Comparison of ENCODE assay signal across 8 mouse cellular contexts in genomic region chr3:89448720-89449537, GRCm38 (mm10). TPM values are rescaled to one million over a fixed set of nuclear protein-coding genes. Genes with fewer than 3 reads are reported as not detected.
A peak's percentile ranks its signal among the peaks of the same experiment; 100 is the strongest.
DNase-seq lines count a peak whose midpoint lies in the region; ATAC-seq and TF ChIP-seq lines count a peak whose summit lies in the region.

No protein-coding gene starts in this region.

- no peaks in the 10 kb centered on the region for H3K27me3 ChIP-seq in hindbrain, embryonic 15.5 days
- H3K27me3 ChIP-seq in hindbrain, embryonic 11.5 days (ENCODE audit: control insufficient read depth, insufficient read depth, low read length), result no peaks in the 10 kb centered on the region
- H3K27me3 ChIP-seq in G1E (ENCODE audit: insufficient read depth, low read length), result no peaks in the 10 kb centered on the region; the same call in 1 of the 2 replicates
- H3K27me3 ChIP-seq in erythroblast, embryonic 14.5 days (ENCODE audit: control insufficient read depth), result no peaks in the 10 kb centered on the region
- H3K27me3 ChIP-seq in kidney, adult 2 months (replicated peaks; ENCODE audit: control insufficient read depth, insufficient read depth, low read length), result no peaks in the 10 kb centered on the region

- H3K27ac ChIP-seq in hindbrain, embryonic 15.5 days (replicated peaks), result no peak overlapping the region
- H3K27ac ChIP-seq in hindbrain, embryonic 11.5 days (ENCODE audit: low read depth, low read length), result no peak overlapping the region
- H3K27ac ChIP-seq in kidney, adult 2 months (ENCODE audit: insufficient read depth, low read depth, low read length), result peak overlapping the region; percentile 24

- H3K4me3 ChIP-seq in hindbrain, embryonic 15.5 days, result no peak overlapping the region
- no peak overlapping the region for H3K4me3 ChIP-seq in hindbrain, embryonic 11.5 days (ENCODE audit: low read depth, low read length)
- peak overlapping the region; percentile 66; the same call in 1 of the 2 replicates for H3K4me3 ChIP-seq in G1E (ENCODE audit: low read depth, low read length)
- H3K4me3 ChIP-seq in erythroblast, embryonic 14.5 days (replicated peaks), result peak overlapping the region; percentile 36
- no peak overlapping the region for H3K4me3 ChIP-seq in kidney, adult 2 months (ENCODE audit: insufficient read depth, low read depth, low read length)

- no peak for TF ChIP-seq POLR2A in kidney, adult 2 months (IDR thresholded peaks at IDR 0.05; ENCODE audit: low read depth, low read length)

- WGBS in hindbrain, embryonic 15.5 days, result 64% methylated on average over 13 of the region's 13 CpGs
- 69% methylated on average over 13 of the region's 13 CpGs for WGBS in hindbrain, embryonic 11.5 days
- 38% methylated on average over 13 of the region's 13 CpGs for WGBS in kidney, adult 2 months

- no peaks in the 10 kb centered on the region for H3K36me3 ChIP-seq in hindbrain, embryonic 15.5 days
- H3K36me3 ChIP-seq in hindbrain, embryonic 11.5 days (ENCODE audit: control insufficient read depth, insufficient read depth, low read length), result no peaks in the 10 kb centered on the region
- peaks cover 51% of the 10 kb centered on the region for H3K36me3 ChIP-seq in G1E (replicated peaks)
- peaks cover 11% of the 10 kb centered on the region for H3K36me3 ChIP-seq in erythroblast, embryonic 14.5 days (ENCODE audit: control insufficient read depth)
- no peaks in the 10 kb centered on the region; the same call in 1 of the 2 replicates for H3K36me3 ChIP-seq in kidney, adult 2 months (ENCODE audit: control insufficient read depth, insufficient read depth, low read length)

- H3K4me1 ChIP-seq in hindbrain, embryonic 15.5 days (replicated peaks), result 0 out of 2 replicates have a peak, but pooled peaks cover 7% of the 10 kb centered on the region
- no peaks in the 10 kb centered on the region for H3K4me1 ChIP-seq in hindbrain, embryonic 11.5 days (replicated peaks; ENCODE audit: control insufficient read depth, insufficient read depth, low read length)
- peaks cover 39% of the 10 kb centered on the region for H3K4me1 ChIP-seq in G1E (ENCODE audit: insufficient read depth, low read depth, low read length)
- H3K4me1 ChIP-seq in erythroblast, embryonic 14.5 days (ENCODE audit: control insufficient read depth), result peaks cover 34% of the 10 kb centered on the region
- H3K4me1 ChIP-seq in kidney, adult 2 months (ENCODE audit: control insufficient read depth, insufficient read depth, low read length), result peaks cover 8% of the 10 kb centered on the region; the same call in 1 of the 2 replicates

- H3K9ac ChIP-seq in hindbrain, embryonic 15.5 days, result no peak overlapping the region
- H3K9ac ChIP-seq in hindbrain, embryonic 11.5 days (ENCODE audit: low read depth, low read length), result no peak overlapping the region

- no peaks in the 10 kb centered on the region for H3K9me3 ChIP-seq in hindbrain, embryonic 15.5 days
- no peaks in the 10 kb centered on the region for H3K9me3 ChIP-seq in hindbrain, embryonic 11.5 days (ENCODE audit: control insufficient read depth, low read length)
- no peaks in the 10 kb centered on the region for H3K9me3 ChIP-seq in G1E (replicated peaks)
- no peaks in the 10 kb centered on the region for H3K9me3 ChIP-seq in erythroblast, embryonic 14.5 days (ENCODE audit: control insufficient read depth, low read length)

- no peak for TF ChIP-seq CTCF in G1E (IDR thresholded peaks at IDR 0.05; ENCODE audit: low read depth, low read length)
- TF ChIP-seq CTCF in kidney, adult 2 months (conservative IDR thresholded peaks at IDR 0.05; ENCODE audit: insufficient read depth, insufficient read length, low read depth, low read length), result no peak

- DNase-seq in hindbrain, embryonic 11.5 days (ENCODE audit: low spot score), result no peak
- peak; percentile 85 for DNase-seq in G1E (ENCODE audit: low spot score)
- peak; percentile 63 for DNase-seq in kidney, adult 2 months
- peak; percentile 36 for DNase-seq in lung, postnatal 36 days
- DNase-seq in left cerebral cortex, adult 8-10 months (ENCODE audit: low spot score in 2 of 2), result no peak
- no peak for DNase-seq in frontal cortex, postnatal 25 days (ENCODE audit: low spot score in 2 of 2)

- H3K4me2 ChIP-seq in hindbrain, embryonic 15.5 days, result no peak overlapping the region
- no peak overlapping the region for H3K4me2 ChIP-seq in hindbrain, embryonic 11.5 days (replicated peaks; ENCODE audit: low read depth, low read length)

- 0 out of 2 replicates have a peak, but pooled peaks have one; percentile 32 for ATAC-seq in hindbrain, embryonic 15.5 days (ENCODE audit: low FRiP score, low read depth)
- no peak for ATAC-seq in hindbrain, embryonic 11.5 days (ENCODE audit: low FRiP score)
- peak; percentile 82 for ATAC-seq in G1E (ENCODE audit: extremely low read depth, insufficient number of reproducible peaks, low FRiP score, poor library complexity, severe bottlenecking)

RNA-seq across cellular contexts. Expression of gene Pmvk, which starts 5.4 kb away (rescaled TPM):
- polyA plus RNA-seq in hindbrain, embryonic 15.5 days (2015; fragmentation: Nextera tagmentation; extraction: Ambion mirVana), result 127 and 130 TPM in 2 replicates
- 72.2 and 79.6 TPM in 2 replicates for polyA plus RNA-seq in hindbrain, embryonic 11.5 days (2014; fragmentation: Nextera tagmentation; extraction: Ambion mirVana)
- 12.1 and 17.8 TPM in 2 replicates for total RNA-seq in G1E (2014; fragmentation: Nextera tagmentation)
- 46.6 and 48.1 TPM in 2 replicates for total RNA-seq in G1E (2017)
- polyA plus RNA-seq in G1E (2012), result 14.9 and 26.1 TPM in 2 replicates
- 1.3 and 1.4 TPM in 2 replicates for polyA plus RNA-seq in erythroblast, embryonic 14.5 days (2012)
- polyA plus RNA-seq in kidney, adult 2 months (2012; rRNA removed), result 20.6 and 27.2 TPM in 2 replicates
- total RNA-seq in left cerebral cortex, adult 8-10 months (2022), result 10 to 100 TPM; 29.0 to 37.4 (median 31.7) TPM

RNA-seq across cellular contexts. Expression of gene Pbxip1, which starts 12.4 kb away (rescaled TPM):
- polyA plus RNA-seq in hindbrain, embryonic 15.5 days (2015; fragmentation: Nextera tagmentation; extraction: Ambion mirVana), result 18.1 and 20.4 TPM in 2 replicates
- 8.6 and 10.7 TPM in 2 replicates for polyA plus RNA-seq in hindbrain, embryonic 11.5 days (2014; fragmentation: Nextera tagmentation; extraction: Ambion mirVana)
- total RNA-seq in G1E (2014; fragmentation: Nextera tagmentation) (9.0 and 12.1 TPM in 2 replicates), G1E (2017) (15.0 and 16.4 TPM in 2 replicates)
- polyA plus RNA-seq in G1E (2012), result 8.3 and 9.0 TPM in 2 replicates
- 0.13 and 0.21 TPM in 2 replicates for polyA plus RNA-seq in erythroblast, embryonic 14.5 days (2012)
- polyA plus RNA-seq in kidney, adult 2 months (2012; rRNA removed), result 60.5 and 61.3 TPM in 2 replicates
- 10 to 100 TPM; 33.6 to 51.4 (median 41.9) TPM for total RNA-seq in left cerebral cortex, adult 8-10 months (2022)

RNA-seq across cellular contexts. Expression of gene Pygo2, which starts 18.9 kb away (rescaled TPM):
- polyA plus RNA-seq in hindbrain, embryonic 15.5 days (2015; fragmentation: Nextera tagmentation; extraction: Ambion mirVana), result 43.1 and 45.8 TPM in 2 replicates
- polyA plus RNA-seq in hindbrain, embryonic 11.5 days (2014; fragmentation: Nextera tagmentation; extraction: Ambion mirVana), result 45.0 and 54.5 TPM in 2 replicates
- total RNA-seq in G1E (2014; fragmentation: Nextera tagmentation) (30.9 and 62.1 TPM in 2 replicates), G1E (2017) (20.9 and 22.2 TPM in 2 replicates)
- polyA plus RNA-seq in G1E (2012), result 201 and 246 TPM in 2 replicates
- 5.9 TPM in 2 replicates for polyA plus RNA-seq in erythroblast, embryonic 14.5 days (2012)
- polyA plus RNA-seq in kidney, adult 2 months (2012; rRNA removed), result 26.2 and 45.6 TPM in 2 replicates
- 10 to 100 TPM; 44.0 to 57.4 (median 48.8) TPM for total RNA-seq in left cerebral cortex, adult 8-10 months (2022)

RNA-seq across cellular contexts. Expression of gene Shc1, which starts 30.7 kb away (rescaled TPM):
- polyA plus RNA-seq in hindbrain, embryonic 15.5 days (2015; fragmentation: Nextera tagmentation; extraction: Ambion mirVana), result 20.0 and 21.8 TPM in 2 replicates
- 32.2 and 37.0 TPM in 2 replicates for polyA plus RNA-seq in hindbrain, embryonic 11.5 days (2014; fragmentation: Nextera tagmentation; extraction: Ambion mirVana)
- total RNA-seq in G1E (2014; fragmentation: Nextera tagmentation), result 61.7 and 124 TPM in 2 replicates
- 40.9 and 47.6 TPM in 2 replicates for total RNA-seq in G1E (2017)
- 111 and 118 TPM in 2 replicates for polyA plus RNA-seq in G1E (2012)
- polyA plus RNA-seq in erythroblast, embryonic 14.5 days (2012), result 11.4 and 12.7 TPM in 2 replicates
- polyA plus RNA-seq in kidney, adult 2 months (2012; rRNA removed), result 53.2 and 57.2 TPM in 2 replicates
- 10 to 100 TPM; 15.1 to 18.7 (median 17.3) TPM for total RNA-seq in left cerebral cortex, adult 8-10 months (2022)

RNA-seq across cellular contexts. Expression of gene Cks1b, which starts 30.7 kb away (rescaled TPM):
- 95.9 and 110 TPM in 2 replicates for polyA plus RNA-seq in hindbrain, embryonic 15.5 days (2015; fragmentation: Nextera tagmentation; extraction: Ambion mirVana)
- polyA plus RNA-seq in hindbrain, embryonic 11.5 days (2014; fragmentation: Nextera tagmentation; extraction: Ambion mirVana), result 411 and 414 TPM in 2 replicates
- total RNA-seq in G1E (2014; fragmentation: Nextera tagmentation) (92.2 and 99.8 TPM in 2 replicates), G1E (2017) (182 and 184 TPM in 2 replicates)
- polyA plus RNA-seq in G1E (2012), result 75.1 and 86.2 TPM in 2 replicates
- polyA plus RNA-seq in erythroblast, embryonic 14.5 days (2012), result 6.9 and 7.4 TPM in 2 replicates
- polyA plus RNA-seq in kidney, adult 2 months (2012; rRNA removed), result 6.8 and 7.3 TPM in 2 replicates
- 1 to 10 TPM; 2.4 to 3.5 (median 2.8) TPM for total RNA-seq in left cerebral cortex, adult 8-10 months (2022)

Comparison
In these comparisons a context has a peak if more than half of its experiments do, and no peak if none do; other contexts are left out.
1. H3K4me3 ChIP-seq: peak in G1E (single experiment) and erythroblast, embryonic 14.5 days (single experiment); none in hindbrain, embryonic 15.5 days (single experiment), hindbrain, embryonic 11.5 days (single experiment) and kidney, adult 2 months (single experiment).
2. DNase-seq: peak in G1E (single experiment), kidney, adult 2 months (single experiment) and lung, postnatal 36 days (single experiment); none in hindbrain, embryonic 11.5 days (single experiment), left cerebral cortex, adult 8-10 months (0 of 2) and frontal cortex, postnatal 25 days (0 of 2).